Mouse (Mus musculus) brain, embryonic 14.5 days (tissue): ENCODE results near the gene Grn. TPM values are rescaled to one million over a fixed set of nuclear protein-coding genes. Genes with fewer than 3 reads are reported as not detected.

Source experiments
- DNase-seq: peaks from one replicate; pipeline ENCODE4 v3.0.0-alpha.2; 2011; ENCODE audit warnings: low read depth
- CTCF ChIP-seq: fragments of 200-500 bp; IDR thresholded peaks from 2 replicates; pipeline ENCODE4 v1.5.1; 2012; ENCODE audit warnings: inconsistent platforms, mild to moderate bottlenecking, moderate library complexity, borderline replicate concordance; ENCODE audit not compliant: insufficient read depth, insufficient read length; ENCODE audit errors: extremely low read depth
- POLR2A ChIP-seq: fragments of 200-500 bp; IDR thresholded peaks from 2 replicates; pipeline ENCODE4 v1.6.1; 2012; ENCODE audit warnings: mild to moderate bottlenecking, inconsistent platforms, borderline replicate concordance; ENCODE audit not compliant: poor library complexity, insufficient read depth, insufficient read length, severe bottlenecking; ENCODE audit errors: extremely low read depth
- polyA plus RNA-seq: library from polyadenylated mRNA; depleted of rRNA; stranded (reverse); fragments of >200 nt; gene quantifications from 2 replicates; pipeline ENCODE4 v1.2.3, GENCODE M21; 2012

The Grn gene
- polyA plus RNA-seq, 1 experiment, result 53.0 TPM

DNA sequence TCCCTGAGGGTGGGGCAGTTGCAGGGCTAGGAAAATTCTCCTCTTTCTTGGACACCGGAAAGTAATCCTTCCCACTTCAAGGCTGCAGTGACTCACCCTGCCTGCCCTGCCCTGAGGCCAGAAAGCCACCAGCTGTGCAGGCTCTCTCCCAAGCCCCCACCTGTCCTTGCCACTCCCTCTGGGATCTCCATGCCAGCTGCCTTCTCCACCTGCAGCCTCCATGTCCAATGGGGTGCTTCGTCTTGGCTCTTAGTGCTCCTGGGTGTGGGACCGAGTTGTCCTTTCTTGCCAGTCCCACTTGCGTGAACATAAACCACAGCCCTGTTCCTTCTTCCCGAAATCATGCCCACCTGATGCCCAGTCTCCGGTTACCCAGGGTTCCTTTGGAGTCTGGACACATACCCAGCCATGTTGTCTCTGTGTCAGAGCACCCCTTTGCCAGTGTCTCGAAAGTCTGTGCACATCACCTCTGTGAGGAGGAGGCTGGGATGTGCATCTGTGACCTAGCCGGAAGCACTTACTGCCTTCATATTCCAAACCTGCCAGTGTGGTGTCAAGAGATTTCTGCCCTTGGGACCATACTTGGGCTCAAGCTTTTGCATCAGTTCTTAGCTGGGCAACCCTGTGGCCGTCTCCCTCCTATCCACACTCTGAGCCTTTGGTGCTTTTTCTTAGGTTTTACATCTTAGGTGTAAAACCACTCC is 35.5 kb upstream of the Grn start:
- no peak for DNase-seq

DNA sequence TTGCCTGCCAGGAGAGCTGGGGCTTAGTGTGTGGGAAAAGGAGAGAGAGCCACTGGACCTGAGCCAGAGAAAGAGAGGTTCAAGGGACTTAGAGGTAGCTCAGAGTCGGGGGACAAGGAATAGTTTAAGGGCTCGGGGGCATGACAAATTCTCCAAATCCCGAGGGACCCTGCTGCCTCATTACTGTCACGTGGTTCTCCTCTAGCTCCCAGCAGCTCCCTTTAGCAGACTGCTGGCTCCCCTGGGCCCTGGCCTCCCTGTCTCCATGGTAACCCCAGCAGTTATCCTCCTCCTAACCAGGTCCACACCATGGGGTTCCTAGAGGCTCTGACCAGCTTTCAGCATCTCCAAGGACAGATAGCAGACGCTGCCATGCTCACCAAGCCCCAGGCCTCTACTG is 34.9 kb upstream of the Grn start:
- TF ChIP-seq POLR2A (no peak), CTCF (no peak)
- DNase-seq, result peak; percentile 79

More for the DNA sequence above, 35.5 kb upstream of the Grn start:
- TF ChIP-seq CTCF, result no peak
- TF ChIP-seq POLR2A, result no peak

DNA sequence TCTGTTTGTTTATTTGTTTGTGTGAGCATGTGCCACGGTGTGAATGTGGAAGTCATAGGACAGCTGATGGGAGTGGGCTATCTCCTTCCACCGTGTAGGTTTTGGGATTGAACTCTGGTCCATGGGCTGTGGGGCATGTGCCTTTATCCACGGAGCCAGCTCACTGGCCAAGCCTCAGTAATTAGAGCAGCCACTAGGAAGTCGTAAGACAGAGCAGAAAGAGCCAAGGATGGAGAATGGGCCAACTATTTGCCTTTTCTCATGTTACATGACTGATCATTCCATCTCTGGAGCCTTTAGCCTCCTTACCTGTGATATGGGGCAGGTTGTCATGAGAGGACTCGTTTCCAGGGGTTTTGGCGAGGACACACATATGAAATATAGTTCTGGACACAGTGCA is 33.9 kb upstream of the Grn start:
- DNase-seq, result no peak

DNA sequence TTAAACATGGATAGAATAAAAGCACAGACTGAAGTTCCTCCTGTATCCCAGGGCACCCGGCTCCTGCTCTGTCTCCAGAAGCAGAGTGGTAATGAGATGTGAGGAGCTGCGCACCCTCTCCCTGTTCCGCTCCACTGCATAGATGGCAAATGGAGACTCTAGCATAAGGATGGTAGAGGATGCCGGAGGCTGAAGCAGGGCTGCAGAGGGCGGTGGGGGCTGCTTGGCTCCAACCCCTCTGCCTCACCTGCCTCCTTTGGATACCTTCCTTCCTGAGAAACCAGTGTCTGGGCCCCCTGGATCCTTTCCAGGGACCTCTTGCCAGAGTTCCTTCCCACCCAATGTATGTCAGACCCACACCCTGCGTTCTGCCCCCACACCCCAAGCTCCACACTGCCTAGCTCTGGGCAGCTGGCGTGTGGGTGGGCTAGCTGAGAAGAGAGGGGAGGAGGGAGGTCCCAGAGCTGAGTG is 33.4 kb upstream of the Grn start:
- DNase-seq, result no peak

More for the DNA sequence above, 33.9 kb upstream of the Grn start:
- TF ChIP-seq POLR2A (no peak), CTCF (no peak)

DNA sequence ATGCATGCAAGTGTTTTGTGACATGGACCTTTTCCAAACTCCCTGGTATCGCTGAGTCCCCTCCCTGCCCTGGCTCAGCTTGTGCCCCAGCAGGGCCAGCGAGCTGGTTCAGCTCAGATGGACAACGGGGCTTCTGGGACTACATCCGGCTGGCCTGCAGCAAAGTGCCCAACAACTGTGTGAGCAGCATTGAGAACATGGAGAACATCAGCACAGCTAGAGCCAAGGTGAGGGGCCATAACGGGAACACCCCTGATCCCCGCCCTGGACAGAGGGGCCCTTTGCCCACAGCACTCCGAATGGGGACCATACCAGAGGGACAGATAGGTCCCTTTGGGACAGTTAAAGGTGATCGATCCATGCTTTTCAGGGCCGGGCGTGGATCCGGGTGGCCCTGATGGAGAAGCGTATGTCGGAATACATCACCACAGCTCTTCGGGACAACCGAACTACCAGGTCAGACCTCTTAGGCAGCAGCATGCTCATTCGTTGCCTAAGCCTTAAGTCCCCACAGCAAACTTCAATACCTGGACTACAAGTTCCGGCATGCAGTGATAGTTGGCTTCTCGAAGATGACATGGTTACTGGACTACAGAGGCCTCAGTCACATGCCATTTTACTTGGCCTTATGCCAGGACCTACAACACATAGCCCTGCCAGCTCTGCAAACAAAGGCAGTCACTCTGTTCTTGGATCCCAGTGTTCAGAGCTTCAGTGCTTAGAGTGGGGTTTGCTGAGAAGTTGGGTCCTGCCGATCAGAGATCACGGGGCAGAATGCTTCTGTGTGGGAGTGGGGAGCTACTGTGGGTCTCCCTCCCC is 31.9 kb upstream of the Grn start:
- TF ChIP-seq POLR2A (no peak), CTCF (no peak)
- peak; percentile 76 for DNase-seq

More for the DNA sequence above, 33.4 kb upstream of the Grn start:
- TF ChIP-seq POLR2A, result no peak

DNA sequence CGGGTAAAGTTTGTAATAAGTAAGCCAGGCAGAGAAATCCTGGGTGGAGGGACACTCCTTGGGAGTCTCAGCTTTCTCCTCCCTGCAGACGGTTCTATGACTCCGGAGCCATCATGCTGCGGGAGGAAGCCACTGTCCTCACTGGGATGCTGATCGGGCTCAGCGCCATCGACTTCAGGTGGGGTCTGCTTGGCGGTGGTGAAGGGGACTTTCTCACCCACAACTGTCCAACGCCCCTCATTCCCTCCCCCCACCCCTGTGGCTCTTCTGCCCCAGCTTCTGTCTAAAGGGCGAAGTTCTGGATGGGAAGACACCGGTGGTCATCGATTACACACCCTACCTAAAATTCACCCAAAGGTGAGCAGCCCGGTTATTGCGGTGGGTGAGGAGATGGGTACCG is 31.0 kb upstream of the Grn start:
- no peak for DNase-seq
- TF ChIP-seq CTCF, result no peak
- TF ChIP-seq POLR2A, result no peak

DNA sequence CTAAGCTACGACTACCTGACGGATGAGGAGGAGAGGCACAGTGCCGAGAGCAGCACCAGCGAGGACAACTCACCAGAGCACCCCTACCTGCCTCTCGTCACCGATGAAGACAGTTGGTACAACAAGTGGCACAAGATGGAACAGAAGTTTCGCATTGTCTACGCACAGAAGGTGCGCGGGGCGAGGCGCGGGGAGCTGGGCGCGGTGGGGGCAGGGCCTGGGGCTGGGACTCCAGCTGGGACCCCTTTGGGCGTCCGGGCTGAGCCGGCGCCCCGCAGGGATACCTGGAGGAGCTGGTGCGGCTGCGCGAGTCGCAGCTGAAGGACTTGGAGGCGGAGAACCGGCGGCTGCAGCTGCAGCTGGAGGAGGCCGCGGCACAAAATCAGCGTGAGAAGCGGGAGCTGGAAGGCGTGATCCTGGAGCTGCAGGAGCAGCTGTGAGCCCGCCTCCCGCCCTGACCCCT is 30.5 kb upstream of the Grn start:
- TF ChIP-seq CTCF, result no peak
- no peak for TF ChIP-seq POLR2A
- peak; percentile 56 for DNase-seq

DNA sequence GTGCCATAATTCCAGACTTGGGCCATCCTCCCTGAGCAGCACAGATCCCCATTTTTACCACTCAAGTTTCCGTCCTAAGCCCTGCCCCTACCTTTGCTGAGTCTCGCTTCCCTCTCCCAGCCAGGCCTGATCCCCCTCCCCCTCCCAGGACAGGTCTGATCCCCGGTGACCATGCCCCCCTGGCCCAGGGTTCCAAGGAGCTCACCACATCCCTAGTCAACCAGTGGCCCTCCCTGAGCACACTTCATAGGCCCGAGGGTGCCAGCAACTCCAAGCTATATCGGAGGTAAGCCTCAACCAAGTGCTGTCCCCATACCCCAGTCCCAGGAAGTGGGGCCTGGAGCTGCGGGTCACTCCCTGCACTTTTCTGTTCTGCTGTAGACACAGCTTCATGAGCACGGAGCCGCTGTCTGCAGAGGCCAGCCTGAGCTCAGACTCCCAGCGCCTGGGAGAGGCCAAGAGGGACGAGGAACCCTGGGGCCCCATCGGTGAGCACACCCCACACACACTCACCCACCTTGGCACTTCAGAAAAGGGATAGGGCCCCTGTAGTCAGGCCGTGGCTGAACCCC is 29.5 kb upstream of the Grn start:
- no peak for DNase-seq
- no peak for TF ChIP-seq CTCF
- TF ChIP-seq POLR2A, result no peak

DNA sequence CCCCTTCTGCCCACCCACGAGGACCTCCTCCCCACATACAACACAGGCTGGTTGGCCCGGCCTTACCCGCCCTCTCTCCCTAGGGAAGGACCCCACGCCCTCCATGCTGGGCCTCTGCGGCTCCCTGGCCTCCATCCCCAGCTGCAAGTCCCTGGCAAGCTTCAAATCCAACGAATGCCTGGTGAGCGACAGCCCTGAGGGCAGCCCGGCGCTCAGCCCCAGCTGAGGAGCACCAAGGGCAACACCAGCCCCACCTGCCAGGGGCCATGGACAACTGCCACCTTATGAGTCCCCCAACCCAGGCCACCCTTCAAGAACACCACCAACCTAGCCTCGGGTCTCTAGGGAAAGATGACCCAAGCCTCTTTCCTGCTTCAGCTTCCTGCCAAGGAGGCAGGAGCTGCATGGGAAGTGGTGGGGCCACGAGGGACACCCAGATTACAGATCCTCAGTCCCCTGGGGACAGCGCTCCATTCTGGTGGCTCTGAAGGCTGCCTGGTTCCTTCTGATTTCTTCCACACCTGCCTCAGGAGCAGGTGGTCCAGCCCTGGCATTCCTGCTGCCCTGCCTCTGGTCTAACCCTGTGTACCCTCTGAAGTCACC is 28.1 kb upstream of the Grn start:
- TF ChIP-seq CTCF (no peak), POLR2A (no peak)
- DNase-seq, result no peak

DNA sequence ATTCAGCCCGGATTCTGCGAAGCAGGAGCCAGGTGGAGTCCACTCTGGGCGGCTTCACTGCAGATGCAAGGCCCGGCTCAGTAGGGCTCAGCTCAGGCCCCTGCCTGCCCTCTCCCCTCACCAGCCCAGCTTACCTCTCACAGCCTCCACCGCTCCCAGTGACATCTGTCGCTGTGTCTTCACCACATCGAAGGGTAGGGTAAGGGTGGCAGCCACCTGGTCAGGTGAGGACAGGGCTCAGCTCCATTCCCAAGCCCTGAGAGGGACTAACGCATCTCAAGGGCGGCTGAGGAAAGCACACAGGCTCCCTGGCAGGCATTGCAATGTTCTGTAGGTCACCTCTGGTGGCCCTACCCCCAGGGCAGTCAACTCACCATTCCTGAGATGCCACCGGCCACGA is 26.5 kb upstream of the Grn start:
- DNase-seq, result no peak
- TF ChIP-seq CTCF (no peak), POLR2A (no peak)
